Mouse (Mus musculus): ENCODE results near the gene Ears2.
"Not testable (repeated sequence)": the region's sequence is repeated elsewhere in the genome, so short reads cannot be mapped to it uniquely, and the experiment has no call there.

The Ears2 gene

DNA sequence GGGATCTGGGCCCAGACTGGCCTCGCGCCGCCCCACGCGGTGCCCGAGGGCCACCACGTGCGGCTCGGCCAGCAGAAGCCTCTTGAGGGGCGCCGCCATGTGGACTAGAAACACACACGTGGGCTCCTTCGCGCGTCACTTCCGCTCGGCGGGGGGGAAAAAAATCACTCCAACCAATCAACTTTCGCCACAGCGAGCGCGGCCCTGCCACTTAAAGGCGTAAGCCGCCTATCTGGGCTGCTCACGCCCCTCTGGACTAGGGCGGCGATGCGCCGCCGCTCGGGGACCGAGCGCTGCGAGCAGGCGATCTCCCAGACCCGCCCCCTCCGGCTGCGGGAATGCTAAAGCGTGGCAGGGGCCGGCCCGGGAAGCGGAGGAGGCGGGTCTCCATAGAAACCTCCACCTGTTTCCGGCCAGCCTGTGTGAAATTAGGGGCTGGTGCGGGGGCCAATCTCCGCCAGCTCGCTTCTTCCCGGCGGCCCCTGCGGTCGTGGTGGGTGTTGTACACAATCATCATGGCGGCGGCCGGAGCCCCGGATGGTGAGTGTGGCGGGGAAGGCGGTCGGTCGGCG is at the start of gene Ears2, which contains the start of gene Ubfd1:
Gene Ears2, minus strand, starts transcription at position 319 of the 572 bp plus-strand sequence.
Gene Ubfd1, plus strand, starts transcription at position 231 of the 572 bp plus-strand sequence.
- in situ Hi-C loops (cut with MboI, MseI), result no loop called here

DNA sequence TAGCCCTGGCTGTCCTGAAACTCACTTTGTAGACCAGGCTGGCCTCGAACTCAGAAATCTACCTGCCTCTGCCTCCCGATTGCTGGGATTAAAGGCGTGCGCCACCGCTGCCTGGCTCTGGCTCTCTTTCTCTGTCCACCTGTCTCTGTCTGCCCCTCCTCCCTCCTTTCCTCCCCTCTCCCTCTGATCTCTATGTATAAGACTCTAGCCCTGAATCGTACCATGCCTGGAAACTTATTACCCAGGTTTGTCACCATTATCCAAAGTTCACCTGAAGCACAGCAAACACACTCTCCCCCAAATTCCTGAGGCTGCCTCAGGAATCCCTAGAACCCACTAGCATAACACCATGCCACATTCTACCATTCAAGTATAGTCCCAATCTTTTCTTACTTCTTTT is 41.1 kb upstream of the Ears2 start:
- in situ Hi-C loops (cut with MboI, MseI), result no loop called here

DNA sequence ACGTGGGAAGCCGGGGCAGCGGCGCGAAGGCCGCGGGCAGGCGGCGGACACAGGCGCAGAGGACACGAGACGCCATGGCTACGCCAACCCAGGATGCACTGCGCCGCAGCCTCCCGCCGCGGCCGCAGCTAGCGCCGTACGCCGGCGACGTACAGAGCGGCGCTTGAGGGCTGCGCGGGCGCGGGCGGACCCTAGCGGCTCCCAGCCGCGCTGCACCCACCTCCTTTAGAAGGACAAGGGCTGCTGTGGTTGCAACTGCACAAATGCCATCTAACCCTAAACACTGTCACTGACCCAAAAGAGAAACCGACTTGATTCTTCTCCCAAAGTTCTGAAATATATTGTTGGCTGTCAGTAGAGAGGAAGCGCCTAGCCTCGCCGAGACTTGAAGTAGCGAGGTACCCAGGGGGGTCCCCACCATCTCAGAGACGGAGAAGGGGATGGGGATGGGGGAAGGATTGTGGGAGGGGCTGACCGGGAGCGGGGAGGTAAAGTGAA is 34.7 kb upstream of the Ears2 start, which contains the start of gene Ndufab1:
Gene Ndufab1, minus strand, starts transcription at position 140 of the 498 bp plus-strand sequence.
- in situ Hi-C loops (cut with MboI, MseI), result no loop called here

DNA sequence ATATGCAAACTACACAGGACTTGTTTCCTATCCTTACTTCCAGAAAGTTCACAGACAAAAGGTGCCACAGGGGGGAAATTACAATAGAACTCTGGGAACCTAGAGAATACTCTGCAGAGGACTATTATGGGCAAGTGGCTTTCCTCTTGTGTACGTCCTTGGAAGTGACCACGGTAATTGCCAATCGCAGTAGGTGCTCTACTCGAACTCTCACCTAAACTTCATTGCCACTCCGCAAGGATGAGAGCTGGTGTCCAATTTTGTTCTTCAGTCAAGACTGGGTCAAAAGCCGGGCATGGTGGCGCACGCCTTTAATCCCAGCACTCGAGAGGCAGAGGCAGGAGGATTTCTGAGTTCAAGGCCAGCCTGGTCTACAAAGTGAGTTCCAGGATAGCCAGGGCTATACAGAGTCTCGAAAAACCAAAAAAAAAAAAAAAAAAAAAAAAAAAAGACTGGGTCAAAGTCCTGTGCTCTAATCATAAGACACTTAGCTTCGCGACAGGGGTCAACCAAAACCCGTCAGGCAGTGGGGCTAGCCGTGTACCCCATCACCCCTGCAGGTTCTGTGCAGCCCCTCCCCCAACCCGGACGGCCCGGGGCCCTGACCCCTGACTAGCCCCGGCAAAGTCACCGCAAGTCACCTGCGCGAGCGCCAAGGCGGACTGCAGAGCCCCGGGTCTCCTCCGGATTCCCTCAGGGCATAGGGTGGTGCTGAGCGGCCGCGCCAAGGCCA is 34.1 kb upstream of the Ears2 start:
- in situ Hi-C loops (cut with MboI, MseI), result not testable (repeated sequence)

DNA sequence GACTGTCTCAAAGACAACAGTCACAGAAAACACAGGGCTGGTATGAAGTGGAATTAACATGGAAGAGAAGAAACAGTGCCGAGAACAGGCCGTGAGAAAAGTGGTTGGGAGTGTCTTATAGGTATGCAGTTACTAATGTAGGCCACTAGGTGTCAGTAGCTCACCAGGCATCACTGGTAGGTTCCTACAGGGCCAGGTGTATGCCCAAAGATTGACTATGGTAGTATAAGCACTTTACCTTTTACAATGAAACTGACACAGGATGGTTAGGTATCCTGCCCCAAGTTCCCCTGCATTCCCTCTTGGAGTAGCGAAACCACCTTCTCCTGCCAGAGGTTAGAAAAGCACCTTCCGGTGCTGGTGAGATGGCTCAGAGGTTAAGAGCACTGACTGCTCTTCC is 32.2 kb upstream of the Ears2 start:
- in situ Hi-C loops (cut with MboI, MseI), result loop anchor here (5.0 to 25.0 kb wide), 3 partner anchors 63 to 1412 kb away; partner anchors contain the start of gene Mosmo (in 1 of the 2)

DNA sequence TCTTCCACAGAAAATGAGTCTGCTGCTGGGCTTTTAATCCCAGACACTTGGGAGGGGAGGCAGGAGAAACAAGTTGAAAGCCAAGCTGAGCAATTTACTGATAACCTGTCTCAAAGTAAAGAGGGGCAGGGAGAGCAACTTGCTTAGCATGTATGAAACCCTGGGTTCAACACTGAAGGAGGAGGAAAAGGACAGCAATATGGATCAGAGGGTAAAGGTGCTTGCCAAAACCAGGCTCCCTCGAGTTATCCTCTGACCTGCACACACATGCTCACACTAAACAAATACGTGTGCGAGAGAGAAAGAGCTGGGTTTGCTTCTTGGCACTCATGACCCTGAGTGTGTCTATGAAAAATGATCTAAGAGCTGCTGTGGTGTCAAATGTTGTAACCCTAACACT is 30.9 kb upstream of the Ears2 start:
- in situ Hi-C loops (cut with MboI, MseI), result loop anchor here (5.0 to 25.0 kb wide), 3 partner anchors 64 to 1411 kb away; partner anchors contain the start of gene Mosmo (in 1 of the 2)

DNA sequence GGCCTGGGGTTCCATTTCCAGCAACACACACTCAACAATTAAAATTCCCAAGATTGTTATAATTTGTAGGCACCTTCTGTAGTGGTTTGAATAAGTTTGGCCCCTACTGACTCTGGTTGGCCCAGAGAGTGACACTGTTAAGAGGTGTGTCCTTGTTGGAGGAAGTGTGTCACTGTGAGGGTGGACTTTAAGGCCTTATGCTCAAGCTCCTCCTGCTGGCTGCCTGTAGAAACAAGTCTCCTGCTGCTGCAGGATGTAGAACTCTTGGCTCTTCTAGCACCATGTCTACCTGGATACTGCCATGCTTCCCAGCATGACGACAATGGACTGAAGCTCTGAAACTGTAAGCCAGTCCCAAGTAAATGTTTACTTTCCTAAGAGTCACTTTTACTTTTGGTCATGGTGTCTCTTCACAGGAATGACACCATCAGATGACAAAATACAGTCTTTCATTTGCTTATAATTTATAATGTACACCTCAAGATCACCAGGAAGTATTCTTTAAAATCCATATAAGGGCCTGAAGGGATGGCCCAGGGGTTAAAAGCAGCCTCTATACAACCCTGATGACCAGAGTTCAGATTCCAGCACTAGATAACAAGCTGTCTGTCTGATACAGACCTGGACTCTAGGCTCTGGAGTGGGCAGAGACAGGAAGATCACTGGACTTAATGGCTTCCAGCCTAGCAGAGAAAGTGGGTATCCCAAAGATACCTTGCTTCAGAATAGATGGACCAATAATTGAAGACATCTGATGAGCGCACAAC is 27.7 kb upstream of the Ears2 start:
- in situ Hi-C loops (cut with MboI, MseI), result loop anchor here (5.0 to 25.0 kb wide), 3 partner anchors 68 to 1407 kb away; partner anchors contain the start of gene Mosmo (in 1 of the 2)

DNA sequence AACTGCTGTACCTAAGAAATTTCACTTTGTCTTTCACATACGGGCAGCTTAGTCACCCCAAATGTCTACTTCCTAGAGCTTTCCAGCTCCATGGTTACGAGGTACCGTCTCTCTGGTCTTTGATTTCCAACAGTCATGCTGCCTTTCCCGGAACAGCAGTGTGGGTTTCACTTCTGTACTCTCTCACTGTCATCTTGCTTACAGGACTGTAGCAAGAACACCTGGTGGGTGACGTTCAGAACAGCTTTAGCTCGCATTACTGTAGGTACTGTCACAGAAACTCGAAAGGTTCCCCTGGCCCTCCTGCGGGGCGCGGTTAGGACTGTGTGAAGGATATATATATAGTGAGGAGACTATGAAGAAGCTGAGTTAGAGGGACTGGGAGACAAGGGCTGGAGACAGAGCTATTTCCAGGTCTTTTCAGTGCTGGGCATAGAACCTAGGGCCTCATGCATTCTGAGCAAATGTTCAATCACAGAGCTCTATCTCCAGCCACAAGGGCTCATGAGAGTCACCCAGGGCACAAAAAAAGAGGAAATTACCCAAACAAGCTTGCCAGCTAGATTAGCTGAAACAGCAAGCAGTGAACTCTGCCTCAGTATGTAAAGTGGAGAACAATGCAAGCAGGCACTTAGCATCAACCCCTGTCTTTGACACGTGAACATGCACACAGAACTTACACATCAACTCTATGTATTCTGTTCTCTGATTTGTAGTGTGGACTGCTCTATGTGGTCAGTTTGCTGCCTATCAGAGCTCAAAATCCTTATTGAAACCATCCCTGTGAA is 20.3 kb upstream of the Ears2 start:
- in situ Hi-C loops (cut with MboI, MseI), result loop anchor here (25.0 kb wide), 2 partner anchors 900 to 1400 kb away; partner anchors contain the start of gene Mosmo (in 1 of the 2)

DNA sequence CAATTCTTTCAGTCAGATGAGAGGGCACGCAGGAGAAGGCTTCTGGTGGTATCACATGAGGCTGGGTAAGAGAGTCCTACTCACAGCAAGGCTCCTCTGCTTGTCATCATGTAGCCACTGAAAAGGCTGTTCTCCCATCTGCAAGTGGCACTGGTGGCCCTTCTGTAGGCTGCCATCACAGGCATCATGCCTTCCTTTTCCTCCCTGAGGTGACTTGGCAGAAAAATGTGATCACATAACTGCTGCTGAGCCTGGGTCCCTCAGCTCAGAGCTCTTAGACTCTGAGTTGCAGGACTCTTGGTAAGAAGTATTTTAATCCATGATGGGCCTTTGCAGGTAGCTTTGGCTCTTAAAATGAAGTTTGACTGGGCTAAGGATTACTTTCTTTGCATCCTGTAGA is 14.0 kb upstream of the Ears2 start:
- in situ Hi-C loops (cut with MboI, MseI), result loop anchor here (25.0 kb wide), 2 partner anchors 906 to 1394 kb away; partner anchors contain the start of gene Mosmo (in 1 of the 2)

DNA sequence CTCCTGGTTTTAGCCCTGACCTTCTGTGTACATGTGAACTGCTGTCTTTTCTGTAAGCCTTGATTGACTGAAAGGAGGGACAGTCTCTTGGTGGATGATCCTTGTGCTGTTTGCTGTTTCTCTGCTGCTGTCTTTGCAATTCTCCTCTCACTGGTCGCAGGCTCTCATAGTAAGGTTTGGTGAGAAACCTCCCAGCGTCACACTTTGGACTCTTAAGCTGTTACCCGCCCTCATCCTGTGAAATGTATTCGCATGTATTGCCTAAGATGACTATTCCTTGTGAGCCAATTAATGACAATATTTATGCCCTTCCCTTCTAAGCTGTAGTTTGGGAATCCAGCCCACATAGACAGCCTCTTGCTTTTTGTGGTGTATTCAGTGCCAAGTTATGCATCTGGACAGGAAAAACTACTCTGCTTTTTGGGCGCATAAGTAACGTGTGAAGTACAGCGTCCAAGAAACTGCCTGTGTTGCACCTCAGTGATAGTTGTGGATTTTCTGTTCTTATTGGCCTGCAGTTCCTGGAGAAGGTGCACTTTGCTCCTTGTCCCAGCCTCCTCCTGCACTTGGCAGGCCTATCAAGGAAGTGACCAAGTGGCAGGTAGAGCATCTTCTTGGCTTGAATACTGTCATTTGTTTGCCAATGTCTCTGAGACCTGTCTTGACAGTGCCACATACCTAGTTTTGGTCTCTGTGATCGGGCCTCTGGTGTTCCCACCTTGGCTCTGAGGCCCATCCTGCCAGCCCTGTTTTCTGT is 12.9 kb upstream of the Ears2 start:
- in situ Hi-C loops (cut with MboI, MseI), result loop anchor here (25.0 kb wide), 2 partner anchors 907 to 1393 kb away; partner anchors contain the start of gene Mosmo (in 1 of the 2)

DNA sequence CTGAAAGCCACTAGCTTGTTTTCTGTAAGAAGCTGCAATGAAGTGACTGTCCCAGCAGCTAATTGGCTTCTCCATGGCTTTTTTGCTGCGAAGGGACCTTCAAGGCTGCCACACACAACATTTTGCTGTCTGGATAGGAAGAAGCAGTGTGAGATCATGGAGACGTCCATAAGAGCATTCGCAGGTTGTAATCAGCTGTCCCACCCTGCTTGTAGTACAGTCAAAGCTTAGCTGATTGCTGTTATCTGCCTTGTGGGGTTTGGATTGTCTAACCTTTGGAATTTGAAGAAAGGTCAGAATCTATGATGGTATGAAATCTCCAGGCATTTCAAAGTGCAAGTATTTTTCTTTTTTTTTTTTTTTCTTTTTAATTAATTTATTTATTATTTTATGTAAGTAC is 7.3 kb upstream of the Ears2 start:
- in situ Hi-C loops (cut with MboI, MseI), result no loop called here

DNA sequence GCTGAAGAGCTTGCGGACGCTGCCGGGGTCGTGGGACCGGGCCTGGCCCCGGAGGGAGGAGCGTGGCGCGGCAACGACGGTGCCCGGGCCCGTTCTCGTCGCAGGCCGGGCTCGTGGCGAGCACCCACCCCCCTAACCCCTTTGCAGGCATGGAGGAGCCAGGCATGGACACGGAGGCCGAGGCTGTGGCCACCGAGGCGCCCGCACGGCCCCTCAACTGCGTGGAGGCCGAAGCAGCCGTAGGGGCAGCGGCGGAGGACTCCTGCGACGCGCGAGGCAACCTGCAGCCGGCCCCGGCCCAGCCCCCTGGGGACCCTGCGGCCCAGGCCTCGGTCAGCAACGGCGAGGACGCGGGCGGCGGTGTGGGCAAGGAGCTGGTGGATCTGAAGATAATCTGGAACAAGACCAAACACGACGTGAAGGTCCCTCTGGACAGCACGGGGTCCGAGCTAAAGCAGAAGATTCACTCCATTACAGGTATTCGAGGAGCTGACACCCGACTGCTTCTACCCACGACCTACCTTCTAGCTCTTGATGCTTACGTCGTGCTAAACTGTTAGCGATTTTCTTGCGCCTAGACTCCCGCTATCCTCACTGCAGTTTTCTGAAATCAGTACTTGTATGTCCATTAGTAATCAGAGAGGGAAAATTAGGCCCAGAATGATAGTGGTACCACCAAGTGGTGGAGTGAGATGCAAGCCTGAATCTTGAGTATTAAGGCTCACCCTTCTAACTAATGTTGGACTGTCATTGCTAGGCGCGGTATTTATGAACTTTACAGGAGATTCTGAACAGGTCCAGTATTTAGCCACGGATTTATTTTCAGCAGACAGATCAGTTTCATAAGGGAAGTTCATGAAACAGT is 686 bp upstream of the Ears2 start:
- in situ Hi-C loops (cut with MboI, MseI), result no loop called here

DNA sequence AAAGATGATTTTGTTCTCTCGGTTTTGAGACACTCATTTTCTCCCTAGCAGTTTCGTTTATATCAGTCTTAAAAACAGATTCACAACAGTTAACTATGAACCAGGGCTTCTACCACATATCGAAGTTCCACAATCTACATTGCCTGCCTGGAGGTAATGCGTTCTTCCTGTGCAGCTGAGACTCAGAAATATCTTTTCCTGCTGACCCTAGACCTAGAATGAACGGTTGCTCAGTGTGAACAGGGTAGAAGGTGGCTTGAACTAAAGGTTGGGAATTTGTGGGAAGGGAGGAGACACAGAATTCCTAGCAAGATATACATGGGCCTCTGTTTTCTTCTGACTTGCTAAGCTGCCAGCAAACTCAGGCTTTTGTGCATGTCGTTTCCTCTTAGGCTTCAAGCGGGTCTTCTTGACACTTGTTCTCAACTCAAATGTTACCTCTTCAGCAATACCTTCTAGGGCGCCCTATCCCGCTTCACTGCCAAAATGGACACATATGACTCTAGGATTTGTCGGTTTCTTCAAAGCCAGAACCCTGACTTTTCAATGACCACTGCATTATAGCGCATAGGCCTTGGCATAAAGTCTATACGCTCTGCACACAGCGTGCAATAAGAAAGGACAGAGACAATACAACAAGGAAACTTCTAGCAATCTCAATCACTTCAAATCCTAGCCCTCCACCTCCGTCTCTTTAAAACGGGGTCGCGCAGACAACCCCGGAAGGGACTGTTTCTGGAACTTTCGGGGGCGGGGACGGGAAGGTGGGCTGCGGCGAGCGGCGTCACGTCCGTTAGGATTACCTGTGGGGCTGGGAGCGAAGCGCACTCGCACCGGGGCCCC is 740 bp downstream of the Ears2 start:
- in situ Hi-C loops (cut with MboI, MseI), result no loop called here

DNA sequence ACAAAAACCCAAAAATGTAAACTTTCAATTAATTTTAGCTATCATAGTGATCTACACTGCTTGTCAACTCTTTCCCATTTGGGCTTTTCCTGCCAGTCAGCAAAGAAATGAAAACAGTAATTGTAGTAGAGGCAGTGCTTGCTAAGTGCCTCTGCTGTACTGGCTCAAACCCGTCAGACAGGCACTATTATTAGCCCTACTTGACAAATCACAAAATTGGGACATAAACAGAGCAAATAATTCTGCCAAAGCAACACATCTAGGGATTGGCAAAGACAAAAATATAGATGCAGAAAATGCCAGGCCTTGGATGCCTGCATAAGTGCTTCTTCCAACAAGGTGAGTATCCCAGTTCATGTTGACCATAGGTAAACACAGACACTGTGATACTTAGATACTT is 1.4 kb downstream of the Ears2 start:
- in situ Hi-C loops (cut with MboI, MseI), result no loop called here

DNA sequence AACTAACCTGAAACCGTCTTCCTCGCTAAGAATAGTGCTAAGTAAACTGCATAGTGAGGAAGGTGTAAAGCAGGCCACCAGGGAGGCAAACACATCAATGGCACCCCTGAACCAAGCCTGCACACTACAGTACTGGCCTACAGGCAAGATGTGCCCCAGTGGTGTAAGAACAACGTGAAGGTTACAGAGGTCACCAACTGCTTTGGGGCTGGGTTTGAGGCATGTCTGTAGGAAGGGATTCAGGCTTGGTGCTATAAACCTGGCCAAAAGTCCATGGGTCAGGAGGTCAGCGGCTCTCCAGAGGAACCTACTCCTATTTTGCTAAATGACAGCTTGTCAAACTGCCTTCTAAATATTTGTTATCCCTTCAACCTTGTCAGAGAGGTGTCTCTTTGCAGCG is 10.4 kb downstream of the Ears2 start:
- in situ Hi-C loops (cut with MboI, MseI), result no loop called here

DNA sequence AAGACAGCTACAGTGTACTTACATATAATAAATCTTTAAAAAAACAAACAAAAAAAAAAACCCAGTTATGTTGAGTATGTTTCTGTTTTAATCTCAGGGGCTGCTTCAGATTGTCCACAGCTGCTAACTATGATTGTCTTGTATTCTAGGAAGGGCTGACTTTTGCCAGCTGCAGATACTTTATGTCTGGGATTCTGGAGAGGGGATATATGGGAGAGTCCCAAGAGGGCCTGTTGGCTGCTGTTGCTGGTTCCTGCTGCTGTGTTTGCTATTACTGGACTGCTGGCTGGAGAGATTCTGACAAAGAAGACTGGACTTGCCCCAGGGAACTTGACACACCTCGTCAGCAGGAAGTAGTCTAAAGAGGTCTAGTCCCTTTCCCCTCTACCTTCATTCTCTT is 16.2 kb downstream of the Ears2 start:
- in situ Hi-C loops (cut with MboI, MseI), result no loop called here

DNA sequence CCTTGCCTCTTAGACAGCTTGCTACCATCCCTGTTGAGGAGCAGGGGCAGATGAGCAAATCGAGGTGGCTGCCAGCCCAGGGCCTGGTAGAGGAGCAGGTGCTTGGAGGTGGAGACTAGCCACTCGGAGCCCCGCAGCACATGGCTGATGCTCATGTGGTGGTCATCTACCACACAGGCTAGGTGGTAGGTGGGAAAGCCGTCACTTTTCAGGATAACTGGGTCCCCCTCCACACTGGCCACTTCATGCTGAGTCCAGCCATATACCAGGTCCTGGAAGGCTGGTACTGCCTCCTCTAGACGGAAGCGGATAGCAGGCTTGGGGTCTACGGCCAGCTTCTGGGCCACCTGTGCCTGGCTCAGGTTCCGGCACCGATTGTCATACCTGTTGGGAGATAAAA is 18.9 kb downstream of the Ears2 start:
- in situ Hi-C loops (cut with MboI, MseI), result no loop called here

DNA sequence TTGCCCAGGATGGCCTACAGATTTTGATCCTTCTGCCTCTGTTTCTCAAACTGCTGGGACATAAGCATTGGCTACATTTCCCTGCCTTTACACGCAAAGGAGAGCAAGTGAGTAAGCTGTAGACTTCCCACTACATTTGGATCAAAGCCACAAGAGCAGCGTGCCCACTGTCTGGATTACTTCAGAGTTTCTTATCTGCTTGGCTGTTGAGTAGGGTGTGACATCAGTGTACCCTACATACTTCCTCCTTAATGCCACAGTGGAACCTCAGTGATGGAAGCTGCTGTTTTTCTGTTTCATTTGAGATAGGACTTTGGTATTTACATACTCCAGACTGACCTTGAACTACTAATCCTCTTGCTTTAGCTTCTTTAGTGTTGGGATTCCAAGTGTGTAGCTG is 20.2 kb downstream of the Ears2 start:
- in situ Hi-C loops (cut with MboI, MseI), result no loop called here

Measured in T-helper 17 cell (primary cell).